Mouse (Mus musculus): ENCODE data around the gene Gsx1.
A peak's percentile ranks its signal among the peaks of the same experiment; 100 is the strongest.

Gsx1 gene

GRCm38 (mm10) chr5:147188571-147188975 lies at the start of gene Gsx1:
Gene Gsx1 (plus strand): TSS chr5:147188696.
- DNase-seq (ENCODE audit: low spot score in 2 of 2), result no peak

GRCm38 (mm10) chr5:147147340-147147739 lies 41.2 kb upstream of the Gsx1 start:
- no peak for DNase-seq (ENCODE audit: low spot score in 2 of 2)

- DNase-seq (ENCODE audit: low spot score in 2 of 2), result no peak
Measured at GRCm38 (mm10) chr5:147154806-147155371, 33.6 kb upstream of the Gsx1 start.

- DNase-seq (ENCODE audit: low spot score in 2 of 2), result no peak
Measured at GRCm38 (mm10) chr5:147155449-147156133, 32.9 kb upstream of the Gsx1 start.

DNA sequence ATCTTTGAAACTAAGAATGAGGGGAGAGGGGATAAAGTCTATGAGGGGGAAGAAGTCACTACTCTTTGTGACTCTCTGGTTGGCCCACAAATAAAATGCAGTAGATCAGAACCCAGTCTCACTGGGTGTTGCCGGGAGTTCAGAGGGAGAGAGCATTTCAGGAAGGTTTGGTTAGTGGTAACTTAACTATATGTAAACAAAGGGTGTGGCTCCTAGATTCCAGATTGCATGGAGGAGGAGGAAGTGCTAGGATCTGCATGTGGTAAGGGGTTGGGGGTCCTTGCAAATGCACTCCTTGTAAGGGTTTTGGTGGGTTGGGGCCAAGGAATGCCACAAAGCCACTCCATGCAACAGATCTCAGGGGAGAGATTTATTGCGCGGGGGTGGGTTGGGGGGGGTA lies 32.1 kb upstream of the Gsx1 start:
- no peak for DNase-seq (ENCODE audit: low spot score in 2 of 2)

DNA sequence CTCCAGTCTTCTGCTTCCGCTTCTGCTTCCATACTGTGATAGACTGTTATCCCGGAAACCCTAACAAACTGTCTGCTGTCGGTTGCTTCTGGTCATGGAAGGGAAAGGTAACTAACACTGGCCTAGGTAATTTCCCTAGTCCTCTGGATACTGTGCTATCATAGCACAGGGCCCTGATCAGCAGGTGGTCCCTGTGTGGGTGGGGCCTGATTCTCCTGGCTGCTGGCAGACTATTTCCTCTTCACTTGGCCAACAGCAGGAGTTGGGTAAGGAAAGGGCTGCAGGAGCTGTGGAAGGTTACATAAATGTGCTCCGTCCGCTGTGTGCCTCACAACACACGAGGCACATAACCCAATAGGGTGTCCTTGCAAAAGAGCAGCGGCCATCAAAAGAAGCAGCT lies 31.1 kb upstream of the Gsx1 start:
- no peak for DNase-seq (ENCODE audit: low spot score in 2 of 2)

DNA sequence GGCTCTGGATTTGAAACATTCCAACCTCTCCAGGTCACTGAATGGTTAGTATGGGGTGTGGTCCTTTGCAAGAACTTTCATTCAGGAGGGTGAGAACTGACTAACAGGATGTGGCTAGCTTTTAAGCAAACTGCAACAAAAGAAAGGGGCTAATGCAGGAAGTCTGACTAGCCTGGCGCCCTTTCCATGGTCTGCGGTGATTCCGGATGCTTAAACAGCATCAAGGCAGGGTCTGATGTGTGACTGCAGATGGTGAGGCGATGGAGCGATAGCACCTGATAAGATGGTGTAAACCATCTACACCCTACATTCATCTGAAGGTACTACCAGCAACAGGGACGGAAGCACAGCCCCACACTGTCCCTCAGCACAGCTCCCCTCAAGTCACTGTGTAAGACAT lies 29.2 kb upstream of the Gsx1 start:
- peak; percentile 9 to 20 for DNase-seq (ENCODE audit: low spot score in 2 of 2)

GRCm38 (mm10) chr5:147159792-147160191 lies 28.7 kb upstream of the Gsx1 start:
- no peak for DNase-seq (ENCODE audit: low spot score in 2 of 2)

GRCm38 (mm10) chr5:147165060-147165459 lies 23.4 kb upstream of the Gsx1 start:
- no peak for DNase-seq (ENCODE audit: low spot score in 2 of 2)

DNA sequence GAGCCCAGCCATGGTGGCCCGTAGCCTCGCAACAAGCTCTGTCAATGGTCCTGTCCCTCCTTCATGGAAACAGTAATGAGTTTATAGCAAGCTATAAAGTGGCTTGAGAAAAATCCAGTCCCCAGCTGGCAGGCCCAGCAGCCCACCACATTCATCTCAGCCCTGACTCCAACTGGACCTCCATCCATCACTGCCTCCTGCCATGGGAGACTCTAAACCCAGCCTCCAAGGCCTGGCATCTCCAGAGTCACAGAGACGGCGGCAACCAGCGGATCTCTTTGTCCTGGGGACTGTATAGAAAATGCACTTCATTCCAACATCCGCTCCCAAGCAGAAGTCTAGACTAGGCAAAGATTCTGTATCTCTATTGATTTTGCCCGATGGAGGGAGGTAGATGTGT lies 18.4 kb upstream of the Gsx1 start:
- no peak for DNase-seq (ENCODE audit: low spot score in 2 of 2)

- no peak for DNase-seq (ENCODE audit: low spot score in 2 of 2)
Measured at GRCm38 (mm10) chr5:147174046-147174445, 14.4 kb upstream of the Gsx1 start.

- no peak for DNase-seq (ENCODE audit: low spot score in 2 of 2)
Measured at GRCm38 (mm10) chr5:147185174-147185915, 3.2 kb upstream of the Gsx1 start.

- peak; percentile 4 to 10 for DNase-seq (ENCODE audit: low spot score in 2 of 2)
Measured at GRCm38 (mm10) chr5:147186001-147186431, 2.5 kb upstream of the Gsx1 start.

- DNase-seq (ENCODE audit: low spot score in 2 of 2), result no peak
Measured at GRCm38 (mm10) chr5:147186781-147187551, 1.5 kb upstream of the Gsx1 start.

DNA sequence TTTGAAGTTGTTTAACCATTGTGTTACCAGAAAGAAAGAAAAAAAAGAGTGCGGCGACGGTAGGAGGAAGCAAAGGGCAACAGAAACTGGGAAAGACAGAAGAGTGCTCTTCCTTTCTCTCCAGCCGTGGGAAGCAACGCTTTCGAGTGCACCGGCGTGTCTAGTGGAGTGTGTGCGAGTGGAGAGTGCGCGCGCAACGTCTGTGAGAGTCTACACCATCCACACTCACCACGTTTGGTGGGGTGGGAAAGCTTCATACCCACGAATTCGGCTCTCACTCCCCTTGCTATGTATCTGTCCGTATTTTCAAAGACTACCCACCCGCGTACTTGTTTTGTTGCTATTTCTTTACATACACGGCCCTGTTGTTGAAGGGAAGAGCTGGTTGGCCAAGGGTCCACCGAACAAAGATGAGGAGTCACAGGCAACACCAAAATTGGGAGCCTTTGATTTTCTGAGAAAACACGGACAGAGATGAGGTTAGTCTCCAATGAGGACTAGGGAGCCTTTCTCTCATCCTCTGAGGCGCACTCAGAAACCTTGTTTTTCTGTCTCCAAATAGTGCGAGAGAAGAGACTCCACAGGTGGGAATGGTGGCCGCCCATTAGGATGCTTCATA lies 835 bp upstream of the Gsx1 start:
- DNase-seq (ENCODE audit: low spot score in 2 of 2), result no peak

DNA sequence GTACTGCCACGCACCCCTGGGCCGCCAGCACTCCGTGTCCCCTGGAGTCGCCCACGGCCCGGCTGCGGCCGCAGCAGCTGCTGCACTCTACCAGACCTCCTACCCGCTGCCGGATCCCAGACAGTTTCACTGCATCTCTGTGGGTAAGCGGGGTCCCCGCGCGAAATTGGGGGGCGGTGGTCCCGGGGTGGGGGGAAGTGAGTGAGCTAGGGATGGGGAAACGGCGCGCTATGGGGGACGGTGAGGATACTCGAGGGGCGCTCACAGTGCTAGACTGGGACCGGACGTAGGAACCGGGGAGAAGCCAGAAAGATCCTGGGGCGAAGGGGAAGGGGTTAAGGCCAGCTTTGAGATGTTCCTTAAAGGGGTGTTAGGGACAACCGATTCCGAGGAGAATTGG lies 660 bp downstream of the Gsx1 start:
- no peak for DNase-seq (ENCODE audit: low spot score in 2 of 2)

GRCm38 (mm10) chr5:147189836-147190602 lies 1.5 kb downstream of the Gsx1 start:
- DNase-seq (ENCODE audit: low spot score in 2 of 2), result no peak

DNA sequence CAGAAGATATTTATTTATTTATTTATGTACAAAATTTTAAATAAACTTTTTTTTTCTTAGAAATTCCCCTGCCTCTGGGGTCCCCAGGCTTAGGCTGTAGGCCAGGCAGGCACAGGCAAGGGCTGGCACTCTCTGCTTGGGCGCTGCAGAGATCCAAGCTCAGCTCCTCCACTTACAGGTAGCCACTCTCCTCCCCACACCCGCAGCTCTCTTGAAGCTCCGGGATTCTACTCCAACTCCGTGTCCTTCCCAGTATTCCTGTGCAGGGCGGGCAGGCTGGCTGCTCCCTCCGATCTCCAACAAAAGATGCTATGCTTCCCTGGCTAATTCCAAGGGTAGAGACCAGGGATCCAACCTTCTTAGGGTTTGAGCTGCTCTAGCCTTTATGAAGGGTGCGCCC lies 2.4 kb downstream of the Gsx1 start:
- no peak for DNase-seq (ENCODE audit: low spot score in 2 of 2)

- no peak for DNase-seq (ENCODE audit: low spot score in 2 of 2)
Measured at GRCm38 (mm10) chr5:147191801-147192575, 3.5 kb downstream of the Gsx1 start.

DNA sequence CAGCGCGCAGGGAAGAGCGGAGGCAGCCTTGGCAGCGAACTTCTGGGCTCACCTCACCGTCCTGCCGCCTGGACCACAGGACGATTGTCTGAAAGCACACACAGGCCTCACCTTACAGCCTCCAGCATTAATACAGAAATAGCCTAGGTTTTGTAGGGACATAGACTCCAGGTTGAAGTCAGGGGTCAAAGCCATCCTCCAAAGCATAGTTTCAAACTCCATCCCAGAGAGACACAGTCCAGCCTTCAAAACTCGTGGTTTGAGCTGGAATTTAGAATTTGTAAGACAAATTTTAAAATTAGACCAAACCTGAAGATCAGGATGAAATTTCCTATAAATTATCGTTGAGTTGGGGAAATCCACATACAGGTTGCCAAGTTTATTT lies 4.1 kb downstream of the Gsx1 start:
- DNase-seq (ENCODE audit: low spot score in 2 of 2), result no peak
